Mouse (Mus musculus) urinary bladder, adult 2 months (tissue): ENCODE results near the gene Med14. TPM values are rescaled to one million over a fixed set of nuclear protein-coding genes. Genes with fewer than 3 reads are reported as not detected.
A peak's percentile ranks its signal among the peaks of the same experiment; 100 is the strongest.

ENCODE experiments used
- DNase-seq: peaks from one replicate; pipeline ENCODE4 v3.0.0; 2022; ENCODE audit warnings: low spot score
- polyA plus RNA-seq: library from polyadenylated mRNA; depleted of rRNA; stranded (reverse); fragments of >200 nt; gene quantifications from 2 replicates; pipeline ENCODE4 v1.2.3, GENCODE M21; 2012; rRNA removed

Med14 gene
- polyA plus RNA-seq = 18.9 and 20.6 TPM in 2 replicates

DNA sequence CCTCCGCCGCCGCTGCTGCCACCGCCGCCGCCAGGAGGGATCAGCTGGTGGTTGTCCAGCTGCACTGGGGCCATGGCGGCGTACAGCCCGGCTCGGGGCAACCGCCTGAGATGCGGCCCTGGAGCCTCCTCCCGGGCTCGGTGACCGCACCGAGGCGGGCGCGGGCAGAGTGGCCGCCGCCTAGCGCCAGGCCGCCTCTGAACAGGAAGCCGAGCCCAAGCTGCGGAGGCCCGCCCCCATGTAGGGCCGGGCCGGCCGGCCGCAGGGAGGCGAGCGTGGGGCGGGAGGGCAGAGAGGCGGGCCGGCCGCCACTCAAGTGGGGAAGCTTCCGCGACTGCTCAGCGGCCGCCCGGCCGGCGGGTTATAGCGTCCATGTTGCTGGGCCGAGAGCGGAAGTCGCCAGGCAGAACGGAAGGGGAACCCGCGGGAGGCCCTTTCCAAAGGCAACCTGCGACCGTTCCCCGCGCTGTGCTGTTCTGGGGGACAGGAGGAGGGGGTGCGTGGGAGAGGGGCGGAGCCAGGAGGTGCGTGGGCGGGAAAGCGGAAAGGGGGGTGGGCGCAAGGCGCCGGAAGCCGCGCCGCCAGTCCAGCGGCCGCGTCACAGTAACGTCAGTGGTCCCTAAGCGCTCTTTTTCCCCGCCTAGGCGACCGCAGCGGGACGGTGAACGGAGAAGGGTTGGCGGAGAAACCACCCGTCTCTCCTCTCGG, at the start of gene Med14:
TSS of gene Med14 (minus strand) at position 448 of the 708 bp plus-strand sequence.
- peak; percentile 80 for DNase-seq

- no peak for DNase-seq
Measured at GRCm38 (mm10) chrX:12800559-12800958, 38.7 kb upstream of the Med14 start.

GRCm38 (mm10) chrX:12794842-12795241, 33.0 kb upstream of the Med14 start:
- DNase-seq = no peak

GRCm38 (mm10) chrX:12791674-12792340, 29.9 kb upstream of the Med14 start:
- DNase-seq = no peak

DNA sequence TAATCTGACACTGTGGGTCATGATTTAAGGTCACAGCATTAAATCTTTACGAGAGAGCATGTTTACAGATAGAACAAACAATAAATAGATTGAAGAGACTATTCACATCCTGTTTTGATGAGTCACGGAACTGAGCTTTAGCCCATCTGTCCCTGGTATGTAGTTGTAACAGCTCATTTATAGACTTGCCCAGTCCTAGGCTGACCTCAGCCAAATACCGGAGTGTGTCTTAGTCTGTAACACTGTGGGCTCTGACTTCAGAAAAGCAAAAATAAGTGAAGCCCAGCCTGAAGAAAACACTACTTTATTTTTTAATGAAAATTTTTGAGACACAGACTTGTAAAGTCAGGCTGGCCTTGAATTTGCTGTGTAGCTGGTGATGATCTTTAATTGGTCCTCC, 11.4 kb upstream of the Med14 start:
- no peak for DNase-seq

- no peak for DNase-seq
Measured at GRCm38 (mm10) chrX:12771561-12771960, 9.7 kb upstream of the Med14 start.

DNA sequence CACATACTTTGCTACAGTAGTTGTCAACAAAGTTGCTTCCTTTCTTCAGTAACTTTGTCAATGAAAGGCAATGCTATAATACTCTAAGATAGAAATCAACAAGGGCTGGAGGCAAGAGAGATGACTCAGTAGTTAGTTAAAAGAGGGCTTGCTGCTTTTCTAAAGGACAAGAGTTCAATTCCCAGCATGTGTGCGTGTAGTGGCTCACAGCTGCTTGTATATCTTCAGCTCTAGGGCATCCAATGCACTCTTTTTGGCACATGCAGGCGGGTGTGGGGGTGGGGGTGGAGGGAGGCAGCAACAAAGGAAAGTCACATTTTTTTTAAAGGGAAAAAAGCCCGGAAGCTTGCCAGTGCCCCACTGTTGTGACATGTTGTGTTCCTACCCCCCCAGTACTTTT, 6.7 kb upstream of the Med14 start:
- DNase-seq = no peak

DNA sequence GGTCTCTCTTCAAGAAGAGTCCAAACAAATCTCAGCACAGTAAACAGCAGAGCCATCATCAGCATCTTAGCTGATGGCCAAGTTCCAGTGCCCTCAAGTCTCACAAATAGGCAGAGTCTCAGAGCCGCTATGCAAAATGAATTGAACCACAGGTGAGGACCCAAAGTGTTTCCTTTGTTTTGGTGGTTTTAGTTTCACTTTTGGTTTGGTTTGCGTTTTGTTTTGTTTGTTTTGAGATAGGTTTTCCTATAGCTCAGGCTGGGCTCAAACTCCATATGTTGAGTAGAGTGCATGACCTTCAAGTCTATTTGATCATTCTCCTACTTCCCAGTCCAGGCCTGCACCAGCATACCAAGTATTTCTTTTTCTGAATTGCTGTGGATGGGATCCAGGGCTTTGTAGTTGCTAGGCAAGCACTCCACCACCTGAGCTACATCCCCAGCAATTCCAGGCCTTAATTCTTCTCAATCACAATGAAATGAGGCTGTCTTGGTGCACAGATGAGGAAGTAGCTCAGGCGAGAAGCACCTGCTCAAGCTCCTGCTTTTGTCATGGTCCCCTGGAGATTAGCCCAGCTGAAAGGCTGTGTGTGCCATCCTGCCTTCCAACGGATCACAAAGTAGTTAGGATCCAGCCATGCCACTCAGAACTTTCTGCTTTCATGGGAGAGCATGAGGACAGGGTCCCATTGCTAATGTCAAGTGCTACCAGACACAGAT, 5.1 kb upstream of the Med14 start:
- no peak for DNase-seq

GRCm38 (mm10) chrX:12763127-12763834, 1.4 kb upstream of the Med14 start:
- no peak for DNase-seq

DNA sequence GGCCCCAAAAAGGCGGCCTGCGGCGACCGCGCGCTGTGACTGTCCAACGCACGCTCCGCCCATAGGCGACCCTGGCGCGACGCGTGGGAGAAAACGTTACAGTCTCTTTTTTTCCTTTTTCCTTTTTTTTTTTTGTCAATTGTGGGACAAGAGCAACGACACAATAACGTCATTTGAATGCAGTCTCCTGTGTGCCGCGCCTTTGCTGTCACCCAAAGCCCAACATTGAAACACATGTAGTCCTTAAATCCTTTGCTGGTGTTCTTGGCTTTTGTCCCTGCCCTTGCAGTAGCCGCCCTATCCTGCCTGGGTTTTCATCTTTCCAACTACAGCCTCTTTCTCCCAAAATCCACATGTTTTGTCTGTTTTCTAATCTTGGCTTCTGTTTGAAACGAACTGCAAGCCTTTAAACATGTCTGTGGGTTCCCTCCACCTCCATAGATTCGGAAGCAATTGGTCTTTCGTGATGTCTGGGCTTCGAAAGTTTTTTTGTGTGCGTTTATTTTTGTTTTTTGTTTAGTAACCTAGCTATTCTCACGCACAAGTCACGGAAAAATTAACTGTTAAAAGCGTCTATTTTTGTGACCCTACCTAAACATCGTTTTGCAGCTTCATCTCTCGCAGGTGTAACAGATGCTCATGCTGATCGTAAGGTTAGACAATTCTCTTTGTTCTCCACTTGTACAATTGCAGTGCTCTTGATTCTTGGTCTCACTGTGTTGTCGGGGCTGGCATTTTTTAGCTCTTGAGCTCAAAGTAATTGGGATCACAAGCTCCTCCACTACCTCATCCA, 657 bp upstream of the Med14 start:
- DNase-seq = no peak

GRCm38 (mm10) chrX:12761259-12761625, 631 bp downstream of the Med14 start:
- DNase-seq = no peak

GRCm38 (mm10) chrX:12760501-12760900, 1.4 kb downstream of the Med14 start:
- no peak for DNase-seq

DNA sequence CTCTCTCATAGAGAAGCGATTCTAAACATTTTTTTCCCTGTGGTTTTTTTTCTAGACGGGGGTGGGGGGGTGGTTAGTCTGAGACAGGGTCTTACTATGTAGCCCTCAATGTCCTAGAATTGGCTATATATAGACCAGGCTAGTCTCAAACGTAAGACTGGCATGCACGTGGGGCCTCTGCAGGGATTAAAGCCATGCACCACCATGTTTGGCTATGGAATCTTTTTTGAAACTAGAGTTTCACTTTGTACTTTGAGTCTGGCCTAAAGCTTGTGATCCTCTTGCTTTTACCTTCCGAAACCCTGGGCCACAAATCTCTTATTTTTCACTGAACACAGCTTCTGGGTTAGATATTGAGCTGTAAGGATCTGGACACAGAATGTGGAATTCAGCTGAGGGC, 2.2 kb downstream of the Med14 start:
- no peak for DNase-seq

- no peak for DNase-seq
Measured at GRCm38 (mm10) chrX:12747886-12748285, 14.0 kb downstream of the Med14 start.

DNA sequence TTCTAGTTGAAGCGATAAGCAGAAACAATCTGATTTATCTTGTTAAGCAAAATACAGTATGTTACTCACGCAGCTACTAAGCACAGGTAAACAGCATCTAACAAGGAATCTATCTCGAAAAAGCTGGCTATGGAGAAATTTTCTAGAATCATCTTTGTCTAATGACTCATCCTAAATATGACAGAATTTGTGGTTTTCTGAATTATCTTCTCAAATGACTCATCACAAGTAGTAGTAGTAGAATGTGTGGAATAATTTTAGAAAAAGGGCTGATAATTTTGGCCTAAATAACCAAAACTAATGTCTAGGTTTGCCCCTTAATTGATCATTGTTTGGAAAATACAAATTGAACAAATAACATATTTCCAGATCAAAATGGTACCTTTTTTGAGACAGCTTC, 15.1 kb downstream of the Med14 start:
- no peak for DNase-seq

GRCm38 (mm10) chrX:12740396-12740795, 21.5 kb downstream of the Med14 start:
- no peak for DNase-seq

DNA sequence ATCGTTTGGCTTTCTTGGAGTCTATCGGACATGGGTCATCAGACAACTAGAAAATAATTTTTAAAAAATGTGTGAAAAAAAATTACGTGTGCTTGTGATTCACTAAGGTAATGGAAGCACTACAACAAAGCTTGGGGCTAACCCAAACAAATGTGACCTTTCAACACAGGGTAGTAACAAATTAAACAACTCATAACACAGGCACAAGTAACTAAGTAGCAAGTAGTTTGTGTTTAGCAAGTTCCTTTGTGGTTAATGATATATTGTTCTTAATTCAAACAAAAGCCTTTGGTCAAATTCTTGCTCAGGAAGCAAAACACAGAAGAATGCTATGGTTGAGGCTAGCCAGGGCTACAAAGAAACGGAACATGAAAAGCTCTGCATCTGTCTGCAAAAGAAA, 45.8 kb downstream of the Med14 start:
- no peak for DNase-seq

DNA sequence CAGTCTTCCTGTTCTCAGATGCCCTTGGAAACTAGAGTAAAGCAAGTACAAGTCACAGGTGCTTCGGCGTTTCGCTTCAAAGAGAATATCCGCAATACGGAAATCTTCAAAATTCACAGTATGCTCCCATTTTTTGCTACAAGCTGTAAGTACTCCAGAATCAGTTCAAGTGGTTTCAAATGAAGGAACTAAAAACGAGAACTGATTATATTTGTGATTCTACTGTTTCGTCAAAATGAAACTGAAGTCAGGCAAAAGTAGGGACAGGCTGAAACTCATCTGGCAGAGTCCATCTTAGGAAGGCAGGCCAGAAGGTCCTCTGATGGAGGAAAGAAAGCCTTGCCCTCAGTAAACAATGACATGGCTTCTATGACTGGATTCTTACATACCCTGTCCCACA, 48.1 kb downstream of the Med14 start:
- DNase-seq = no peak

DNA sequence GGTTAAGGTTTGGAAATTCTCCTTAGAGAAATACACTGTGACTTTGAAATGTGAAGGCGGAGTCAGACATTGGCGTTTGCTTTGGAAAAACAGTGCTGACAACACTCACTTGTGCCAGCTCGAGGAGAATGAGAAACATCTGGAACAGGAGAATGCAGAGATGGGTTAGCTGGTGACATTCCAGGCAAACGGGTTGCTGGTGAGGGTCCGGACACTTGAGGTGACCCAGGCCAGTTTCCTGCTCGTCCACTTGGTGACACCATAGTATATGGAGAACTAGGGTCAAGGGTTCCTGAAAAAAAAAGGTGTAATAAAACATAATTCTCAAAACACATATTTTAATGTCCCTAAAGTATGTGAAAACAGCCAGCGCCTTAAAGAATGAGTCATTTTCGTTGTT, 75.0 kb downstream of the Med14 start:
- DNase-seq = no peak

DNA sequence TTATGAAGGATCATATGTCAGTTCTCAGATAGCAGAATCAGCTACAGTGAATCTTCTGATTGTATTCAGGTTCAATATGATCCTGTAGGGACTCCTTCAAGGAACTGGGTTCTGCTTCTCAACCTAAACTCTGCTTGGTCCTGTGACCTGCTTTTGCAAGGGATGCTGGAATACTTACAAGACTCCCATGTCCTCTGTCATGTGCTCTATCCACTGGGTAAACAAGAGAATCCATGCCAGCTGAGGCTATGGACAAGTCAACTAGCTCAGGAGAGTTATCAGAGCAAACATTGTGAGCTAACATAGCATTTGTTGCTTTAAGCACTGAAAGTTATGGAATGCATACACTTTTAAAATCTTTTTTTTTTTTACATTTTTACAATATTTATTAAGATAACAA, 75.8 kb downstream of the Med14 start:
- no peak for DNase-seq

GRCm38 (mm10) chrX:12677396-12677795, 84.5 kb downstream of the Med14 start:
- no peak for DNase-seq
